Mouse (Mus musculus): ENCODE measurements around the gene Tmem160.

The Tmem160 gene

DNA sequence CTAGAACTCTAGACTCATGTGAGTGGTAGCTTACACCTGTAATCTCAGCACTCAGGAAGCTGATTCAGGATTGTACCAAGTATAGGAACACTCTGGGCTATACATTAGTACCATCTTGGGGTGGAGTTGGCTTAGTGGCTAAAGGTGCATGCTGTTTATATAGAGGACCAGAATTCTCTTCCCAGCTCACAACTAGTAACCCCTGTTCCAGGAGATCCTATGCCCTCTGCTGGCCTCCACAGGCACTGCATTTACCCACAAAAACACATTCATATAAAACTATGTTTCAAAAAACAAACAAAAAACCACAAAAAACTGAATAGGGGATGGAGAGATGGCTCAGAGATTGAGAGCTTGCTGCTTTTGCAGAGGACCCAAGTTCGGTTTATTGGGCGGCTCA lies 40.8 kb downstream of the Tmem160 start:
- DNase-seq = peak; percentile 41

DNA sequence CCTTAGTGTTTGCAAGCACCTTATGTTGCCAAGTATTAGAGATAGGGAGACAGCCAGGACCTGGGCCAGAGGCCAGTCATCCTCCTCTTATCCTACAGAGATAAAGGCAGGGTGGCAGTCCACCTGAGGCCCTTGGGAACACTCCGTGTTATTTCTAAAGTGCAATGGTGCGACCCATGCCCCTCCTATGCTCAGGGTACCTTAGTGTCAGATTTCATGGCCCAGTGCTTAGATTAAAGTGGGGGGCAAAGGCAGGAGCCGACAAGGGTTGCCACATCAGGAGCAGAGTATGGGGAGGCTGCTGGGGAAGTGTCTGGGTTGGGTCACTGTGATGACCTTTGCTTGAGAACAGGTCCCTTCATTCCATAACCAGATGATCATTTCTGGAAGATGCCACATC lies 43.7 kb downstream of the Tmem160 start:
- no peak for DNase-seq

DNA sequence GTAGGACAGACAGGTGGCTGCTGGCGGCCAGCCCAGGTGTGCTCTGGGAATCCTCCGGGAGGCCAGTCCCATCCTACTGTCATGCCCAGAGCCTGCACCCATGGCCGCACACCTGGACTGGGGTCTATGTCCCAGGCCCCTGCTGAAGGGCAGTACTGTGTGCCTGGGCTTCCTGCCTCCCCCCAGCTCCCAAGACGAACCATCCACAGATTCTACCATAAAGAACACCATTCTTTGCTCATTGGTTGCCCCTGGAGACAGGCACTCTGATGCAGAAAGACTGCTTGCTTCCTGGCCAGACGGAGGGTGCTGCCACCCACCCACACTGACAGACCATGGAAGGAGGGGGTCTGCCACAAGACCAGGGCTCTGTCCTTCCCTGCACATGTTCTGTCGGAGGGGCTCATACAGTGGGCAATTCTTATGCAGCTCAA lies 47.1 kb downstream of the Tmem160 start:
- DNase-seq = no peak

DNA sequence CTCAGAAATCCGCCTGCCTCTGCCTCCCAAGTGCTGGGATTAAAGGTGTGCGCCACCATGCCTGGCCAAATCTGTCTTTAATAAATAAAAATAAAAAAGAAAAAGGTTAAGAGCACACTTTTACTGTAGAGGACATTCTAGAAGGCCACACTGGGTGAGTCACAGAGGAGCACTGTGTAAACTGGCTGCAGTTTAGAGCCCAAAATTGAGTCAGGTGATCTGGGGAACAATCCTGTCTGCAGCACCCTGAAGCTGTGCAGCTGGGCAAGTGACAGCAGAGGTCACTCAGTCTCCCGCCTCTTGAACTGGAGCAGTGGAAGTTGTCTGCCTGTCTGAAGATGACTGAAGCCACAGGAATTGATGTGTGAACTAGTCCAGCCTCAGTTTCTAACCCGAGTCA lies 49.0 kb downstream of the Tmem160 start:
- no peak for DNase-seq

DNA sequence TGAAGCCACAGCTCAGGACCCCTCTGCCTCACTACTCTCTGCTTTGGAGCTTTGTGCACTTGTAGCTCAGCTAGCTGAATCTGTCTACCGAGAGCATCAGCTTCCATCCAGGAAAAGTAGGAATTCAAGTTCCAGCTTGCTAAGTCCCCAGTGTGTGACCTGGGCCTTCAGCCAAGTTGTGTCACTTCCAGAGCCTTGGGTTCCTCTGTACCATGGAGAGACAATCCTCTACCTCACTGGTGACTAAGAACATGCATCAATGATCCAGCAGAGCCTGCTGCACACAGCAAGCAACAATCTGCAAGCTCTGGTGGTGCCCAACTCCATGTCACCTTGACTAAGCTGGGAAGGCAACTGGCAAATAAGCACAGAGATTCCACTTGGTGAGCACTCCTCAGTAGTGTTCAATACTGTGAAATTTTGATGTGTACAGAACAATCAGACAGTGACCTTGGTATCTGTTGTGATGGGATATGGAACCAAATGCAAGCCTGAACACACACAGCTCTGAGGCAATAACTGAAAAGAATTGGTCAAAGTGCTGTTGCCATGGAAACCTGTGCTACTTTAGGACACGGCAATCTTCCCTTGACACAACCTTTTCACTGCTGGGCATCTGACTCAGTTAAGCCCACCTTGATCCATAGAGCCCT lies 52.1 kb downstream of the Tmem160 start:
- DNase-seq = no peak

All from retina, postnatal 1 day (tissue).